Mouse (Mus musculus) embryonic facial prominence, embryonic 15.5 days (tissue): ENCODE results near the gene Fgd5. TPM values are rescaled to one million over a fixed set of nuclear protein-coding genes. Genes with fewer than 3 reads are reported as not detected.

ENCODE experiments used
- ATAC-seq: fragments of 200-750 bp; cut with Nextera tagmentation; 2 replicates; pipeline ENCODE4 v1.8.0; 2017; ENCODE audit warnings: low read depth, moderate TSS enrichment; ENCODE audit not compliant: insufficient number of reproducible peaks, low FRiP score, low TSS enrichment
- H3K27ac ChIP-seq: fragments of 300-500 bp; sonication (generic); replicated peaks from 2 replicates; pipeline ENCODE4 v1.5.1; 2015; ENCODE audit warnings: mild to moderate bottlenecking, inconsistent platforms
- H3K27me3 ChIP-seq: fragments of 300-500 bp; sonication (generic); 2 replicates; pipeline ENCODE4 v1.6.1; 2015; ENCODE audit warnings: inconsistent platforms
- H3K36me3 ChIP-seq: fragments of 300-500 bp; sonication (generic); 2 replicates; pipeline ENCODE4 v1.6.1; 2015; ENCODE audit warnings: mild to moderate bottlenecking, inconsistent platforms
- H3K4me1 ChIP-seq: fragments of 300-500 bp; sonication (generic); 2 replicates; pipeline ENCODE4 v1.6.1; 2015; ENCODE audit warnings: inconsistent platforms
- H3K4me2 ChIP-seq: fragments of 300-500 bp; sonication (generic); replicated peaks from 2 replicates; pipeline ENCODE4 v1.6.1; 2015; ENCODE audit warnings: mild to moderate bottlenecking, inconsistent platforms
- H3K4me3 ChIP-seq: fragments of 300-500 bp; sonication (generic); replicated peaks from 2 replicates; pipeline ENCODE4 v1.5.1; 2015; ENCODE audit warnings: mild to moderate bottlenecking, inconsistent platforms
- H3K9ac ChIP-seq: fragments of 300-500 bp; sonication (generic); 2 replicates; pipeline ENCODE4 v1.6.1; 2015; ENCODE audit warnings: inconsistent platforms
- H3K9me3 ChIP-seq: fragments of 300-500 bp; sonication (generic); replicated peaks from 2 replicates; pipeline ENCODE4 v1.6.1; 2016; ENCODE audit warnings: inconsistent platforms
- WGBS: fragments of 180-500 bp; shearing (Covaris S2); methylation state at CpG from one replicate; pipeline ENCODE4 v1.1.7; 2015; 5-methylcytosine and 5-hydroxymethylcytosine counted together
- polyA plus RNA-seq: library from polyadenylated mRNA; unstranded; fragments of >200 nt; fragmentation: Nextera tagmentation; extraction: Ambion mirVana; gene quantifications from 2 replicates; pipeline ENCODE4 v1.2.1, GENCODE M21; 2015

Fgd5 gene
- polyA plus RNA-seq, 1 experiment from 2014 or later, result 12.2 TPM

- peaks cover 26% of the 10 kb centered on the region for H3K27me3 ChIP-seq
Observed at GRCm38 (mm10) chr6:91979301-91979996, 771 bp downstream of the Fgd5 start.

GRCm38 (mm10) chr6:91980011-91980410, 1.3 kb downstream of the Fgd5 start:
- H3K4me1 ChIP-seq, result peaks cover 9% of the 10 kb centered on the region
- 67% methylated on average over 3 of the region's 3 CpGs for WGBS
- H3K36me3 ChIP-seq, result no peaks in the 10 kb centered on the region
- no peaks in the 10 kb centered on the region for H3K9me3 ChIP-seq
- ATAC-seq, result no peak
- peak overlapping the region; percentile 73 for H3K4me2 ChIP-seq
- no peak overlapping the region for H3K9ac ChIP-seq
- no peak overlapping the region for H3K27ac ChIP-seq
- H3K4me3 ChIP-seq, result peak overlapping the region; percentile 55
- H3K27me3 ChIP-seq, result peaks cover 26% of the 10 kb centered on the region

More at GRCm38 (mm10) chr6:91979301-91979996, 771 bp downstream of the Fgd5 start:
- 8% methylated on average over 23 of the region's 23 CpGs for WGBS
- Histone ChIP-seq H3K9ac (peak overlapping the region; percentile 41), H3K27ac (no peak overlapping the region), H3K9me3 (no peaks in the 10 kb centered on the region), H3K4me2 (peak overlapping the region; percentile 73), H3K4me3 (peak overlapping the region; percentile 55), H3K4me1 (peaks cover 9% of the 10 kb centered on the region), H3K36me3 (no peaks in the 10 kb centered on the region)
- ATAC-seq, result no peak

GRCm38 (mm10) chr6:91990101-91990500, 11.4 kb downstream of the Fgd5 start:
- H3K4me2 ChIP-seq, result no peak overlapping the region
- 72% methylated on average over 8 of the region's 8 CpGs for WGBS
- no peak for ATAC-seq

GRCm38 (mm10) chr6:91992823-91993222, 14.1 kb downstream of the Fgd5 start:
- WGBS, result 66% methylated on average over 2 of the region's 2 CpGs
- no peaks in the 10 kb centered on the region for H3K9me3 ChIP-seq
- no peak overlapping the region for H3K4me3 ChIP-seq
- ATAC-seq, result no peak
- no peaks in the 10 kb centered on the region for H3K4me1 ChIP-seq
- H3K4me2 ChIP-seq, result no peak overlapping the region
- H3K9ac ChIP-seq, result no peak overlapping the region
- no peaks in the 10 kb centered on the region for H3K27me3 ChIP-seq
- H3K27ac ChIP-seq, result no peak overlapping the region
- no peaks in the 10 kb centered on the region for H3K36me3 ChIP-seq

More at GRCm38 (mm10) chr6:91990101-91990500, 11.4 kb downstream of the Fgd5 start:
- Histone ChIP-seq H3K27ac (no peak overlapping the region), H3K4me3 (no peak overlapping the region), H3K36me3 (no peaks in the 10 kb centered on the region), H3K9me3 (no peaks in the 10 kb centered on the region), H3K9ac (no peak overlapping the region), H3K27me3 (no peaks in the 10 kb centered on the region), H3K4me1 (no peaks in the 10 kb centered on the region)

GRCm38 (mm10) chr6:91993795-91994505, 15.3 kb downstream of the Fgd5 start:
- no peak for ATAC-seq
- Histone ChIP-seq H3K36me3 (no peaks in the 10 kb centered on the region), H3K4me2 (no peak overlapping the region), H3K4me1 (no peaks in the 10 kb centered on the region), H3K9me3 (no peaks in the 10 kb centered on the region), H3K9ac (no peak overlapping the region), H3K4me3 (no peak overlapping the region), H3K27me3 (no peaks in the 10 kb centered on the region), H3K27ac (no peak overlapping the region)
- WGBS, result 69% methylated on average over 8 of the region's 8 CpGs

GRCm38 (mm10) chr6:91996072-91996471, 17.4 kb downstream of the Fgd5 start:
- no peak overlapping the region for H3K9ac ChIP-seq
- H3K4me2 ChIP-seq, result no peak overlapping the region
- H3K27ac ChIP-seq, result no peak overlapping the region
- 70% methylated on average over 8 of the region's 8 CpGs for WGBS
- H3K4me1 ChIP-seq, result no peaks in the 10 kb centered on the region
- no peaks in the 10 kb centered on the region for H3K27me3 ChIP-seq
- no peak for ATAC-seq
- H3K4me3 ChIP-seq, result no peak overlapping the region
- no peaks in the 10 kb centered on the region for H3K9me3 ChIP-seq
- H3K36me3 ChIP-seq, result no peaks in the 10 kb centered on the region

GRCm38 (mm10) chr6:92002558-92003285, 24.0 kb downstream of the Fgd5 start:
- no peak overlapping the region for H3K27ac ChIP-seq
- H3K36me3 ChIP-seq, result no peaks in the 10 kb centered on the region
- WGBS, result 85% methylated on average over 1 of the region's 1 CpGs
- no peak overlapping the region for H3K9ac ChIP-seq
- no peaks in the 10 kb centered on the region for H3K27me3 ChIP-seq
- no peaks in the 10 kb centered on the region for H3K9me3 ChIP-seq
- no peak for ATAC-seq
- 0 out of 2 replicates have a peak, but pooled peaks cover 3% of the 10 kb centered on the region for H3K4me1 ChIP-seq
- no peak overlapping the region for H3K4me3 ChIP-seq
- H3K4me2 ChIP-seq, result no peak overlapping the region

GRCm38 (mm10) chr6:92003646-92004045, 25.0 kb downstream of the Fgd5 start:
- H3K9ac ChIP-seq, result no peak overlapping the region
- no peak for ATAC-seq
- WGBS, result 26% methylated on average over 2 of the region's 2 CpGs
- H3K4me2 ChIP-seq, result no peak overlapping the region
- no peaks in the 10 kb centered on the region for H3K36me3 ChIP-seq
- no peaks in the 10 kb centered on the region for H3K27me3 ChIP-seq
- no peak overlapping the region for H3K4me3 ChIP-seq
- H3K27ac ChIP-seq, result no peak overlapping the region
- H3K4me1 ChIP-seq, result 0 out of 2 replicates have a peak, but pooled peaks cover 3% of the 10 kb centered on the region
- H3K9me3 ChIP-seq, result no peaks in the 10 kb centered on the region

- 0 out of 2 replicates have a peak, but pooled peaks have one; percentile 31 for ATAC-seq
- H3K4me2 ChIP-seq, result no peak overlapping the region
- no peaks in the 10 kb centered on the region for H3K9me3 ChIP-seq
- H3K4me1 ChIP-seq, result 0 out of 2 replicates have a peak, but pooled peaks cover 4% of the 10 kb centered on the region
- no peaks in the 10 kb centered on the region for H3K27me3 ChIP-seq
- H3K4me3 ChIP-seq, result no peak overlapping the region
- 38% methylated on average over 6 of the region's 6 CpGs for WGBS
- no peak overlapping the region for H3K9ac ChIP-seq
- no peaks in the 10 kb centered on the region for H3K36me3 ChIP-seq
- no peak overlapping the region for H3K27ac ChIP-seq
Observed at GRCm38 (mm10) chr6:92004137-92004805, 25.6 kb downstream of the Fgd5 start.

GRCm38 (mm10) chr6:92004806-92005205, 26.1 kb downstream of the Fgd5 start:
- no peaks in the 10 kb centered on the region for H3K36me3 ChIP-seq
- no peak for ATAC-seq
- no peaks in the 10 kb centered on the region for H3K27me3 ChIP-seq
- 51% methylated on average over 3 of the region's 3 CpGs for WGBS
- H3K27ac ChIP-seq, result no peak overlapping the region
- H3K9ac ChIP-seq, result no peak overlapping the region
- H3K4me3 ChIP-seq, result no peak overlapping the region
- H3K4me2 ChIP-seq, result no peak overlapping the region
- no peaks in the 10 kb centered on the region for H3K9me3 ChIP-seq
- H3K4me1 ChIP-seq, result peaks cover 9% of the 10 kb centered on the region

- no peak overlapping the region for H3K4me3 ChIP-seq
- peaks cover 49% of the 10 kb centered on the region for H3K4me1 ChIP-seq
- no peak overlapping the region for H3K4me2 ChIP-seq
- no peak overlapping the region for H3K9ac ChIP-seq
- ATAC-seq, result no peak
- H3K36me3 ChIP-seq, result no peaks in the 10 kb centered on the region
- no peaks in the 10 kb centered on the region for H3K27me3 ChIP-seq
- 0 out of 2 replicates have a peak overlapping the region, but pooled peaks have one; percentile 12 for H3K27ac ChIP-seq
- no peaks in the 10 kb centered on the region for H3K9me3 ChIP-seq
- WGBS, result 58% methylated on average over 2 of the region's 2 CpGs
Observed at GRCm38 (mm10) chr6:92010895-92011294, 32.2 kb downstream of the Fgd5 start.
